Mouse (Mus musculus) gastrocnemius, adult 18-20 months (tissue): ENCODE data around the gene Prkcz. TPM values are rescaled to one million over a fixed set of nuclear protein-coding genes. Genes with fewer than 3 reads are reported as not detected.
"Not testable (repeated sequence)": the region's sequence is repeated elsewhere in the genome, so short reads cannot be mapped to it uniquely, and the experiment has no call there.

Experiments used
- DNase-seq: peaks from one replicate; pipeline ENCODE4 v3.0.0; 2021; ENCODE audit warnings: low spot score
- total RNA-seq, 2 experiments: library from RNA; stranded (reverse); gene quantifications; 2 replicates each; pipeline ENCODE4 v1.2.3; 2021

Prkcz gene
- total RNA-seq, 2 experiments from 2014 or later: 3.1 to 3.8 TPM

GRCm38 (mm10) chr4:155359560-155360464 lies 1.3 kb downstream of the Prkcz start:
- DNase-seq: no peak

GRCm38 (mm10) chr4:155357601-155358000 lies 3.6 kb downstream of the Prkcz start:
- DNase-seq: no peak

DNA sequence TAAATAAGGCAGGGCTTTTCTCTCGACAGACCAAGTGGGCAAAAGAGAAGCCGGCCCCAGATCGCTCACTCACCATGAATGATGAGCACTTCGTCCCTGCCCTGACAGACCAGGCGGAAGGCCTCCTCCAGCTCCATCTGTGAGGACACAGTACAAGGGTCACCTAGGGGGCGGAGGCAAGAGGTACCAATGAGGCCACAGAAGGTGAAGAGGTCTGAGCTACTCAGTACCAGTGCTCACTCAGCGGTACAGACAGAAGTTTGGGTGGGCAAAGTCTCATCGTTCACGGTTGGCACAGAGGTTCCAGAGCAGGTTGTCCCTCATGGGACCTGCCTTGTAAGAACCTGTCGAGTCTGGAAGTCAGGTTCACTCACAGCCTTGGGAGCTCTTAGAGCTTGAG lies 4.8 kb downstream of the Prkcz start:
- DNase-seq: no peak

DNA sequence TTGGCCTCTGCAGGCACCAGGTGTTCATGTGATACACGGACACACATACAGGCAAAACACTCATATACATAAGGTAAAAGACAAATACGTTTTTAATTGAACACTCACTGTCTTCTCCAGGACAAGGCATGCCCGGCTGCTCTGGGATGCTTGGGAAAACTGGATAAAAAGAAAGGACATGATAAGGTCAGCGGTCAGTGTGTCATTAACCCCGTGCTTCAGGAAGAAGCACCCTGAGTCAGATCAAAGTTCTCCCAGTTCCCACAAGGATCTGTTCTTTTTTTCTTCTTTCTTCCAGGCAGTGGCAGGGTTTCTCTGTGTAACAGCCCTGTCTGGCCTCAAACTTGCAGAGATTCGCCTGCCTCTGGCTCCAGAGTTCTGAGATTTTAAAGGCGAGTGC lies 6.6 kb downstream of the Prkcz start:
- no peak for DNase-seq

GRCm38 (mm10) chr4:155354035-155354434 lies 7.1 kb downstream of the Prkcz start:
- no peak for DNase-seq

DNA sequence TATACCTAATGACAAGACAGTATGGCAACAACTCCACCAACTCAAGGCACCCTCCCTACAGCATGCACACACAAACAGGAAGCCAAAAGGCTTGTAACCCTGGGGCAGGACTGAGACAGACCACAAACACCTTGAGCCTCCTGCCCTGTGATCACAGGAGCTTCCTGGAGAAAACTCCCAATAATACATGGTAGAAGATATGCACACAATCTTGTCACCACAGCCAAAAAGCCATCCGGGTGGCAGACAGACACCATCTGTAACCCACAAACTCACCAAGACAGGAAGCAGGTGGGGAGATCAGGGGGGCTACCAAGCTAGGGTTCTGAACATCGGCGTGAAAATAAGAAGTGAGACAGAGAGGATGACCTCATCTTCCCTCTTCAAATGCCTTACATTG lies 8.6 kb downstream of the Prkcz start:
- no peak for DNase-seq

DNA sequence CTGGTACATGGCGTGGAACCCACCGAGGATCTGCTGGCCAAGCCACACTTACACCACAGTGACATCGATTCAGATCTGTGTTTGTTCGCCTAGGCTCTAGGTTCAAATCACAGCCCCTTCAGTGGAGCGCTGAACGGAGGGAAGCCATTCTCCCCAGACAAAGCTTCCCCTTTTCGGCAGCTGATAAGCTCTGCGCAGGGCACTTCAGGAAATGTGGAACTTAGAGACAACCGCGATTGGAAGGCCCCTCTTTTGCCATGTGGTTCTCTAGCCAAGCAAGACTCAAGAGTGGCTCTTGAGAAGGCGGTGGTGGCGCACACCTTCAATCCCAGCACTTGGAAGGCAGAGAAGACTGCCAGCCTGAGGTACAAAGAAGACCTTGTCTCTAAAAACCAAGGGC lies 14.8 kb downstream of the Prkcz start:
- DNase-seq: no peak

GRCm38 (mm10) chr4:155345608-155345953 lies 15.6 kb downstream of the Prkcz start:
- peak; percentile 37 for DNase-seq

DNA sequence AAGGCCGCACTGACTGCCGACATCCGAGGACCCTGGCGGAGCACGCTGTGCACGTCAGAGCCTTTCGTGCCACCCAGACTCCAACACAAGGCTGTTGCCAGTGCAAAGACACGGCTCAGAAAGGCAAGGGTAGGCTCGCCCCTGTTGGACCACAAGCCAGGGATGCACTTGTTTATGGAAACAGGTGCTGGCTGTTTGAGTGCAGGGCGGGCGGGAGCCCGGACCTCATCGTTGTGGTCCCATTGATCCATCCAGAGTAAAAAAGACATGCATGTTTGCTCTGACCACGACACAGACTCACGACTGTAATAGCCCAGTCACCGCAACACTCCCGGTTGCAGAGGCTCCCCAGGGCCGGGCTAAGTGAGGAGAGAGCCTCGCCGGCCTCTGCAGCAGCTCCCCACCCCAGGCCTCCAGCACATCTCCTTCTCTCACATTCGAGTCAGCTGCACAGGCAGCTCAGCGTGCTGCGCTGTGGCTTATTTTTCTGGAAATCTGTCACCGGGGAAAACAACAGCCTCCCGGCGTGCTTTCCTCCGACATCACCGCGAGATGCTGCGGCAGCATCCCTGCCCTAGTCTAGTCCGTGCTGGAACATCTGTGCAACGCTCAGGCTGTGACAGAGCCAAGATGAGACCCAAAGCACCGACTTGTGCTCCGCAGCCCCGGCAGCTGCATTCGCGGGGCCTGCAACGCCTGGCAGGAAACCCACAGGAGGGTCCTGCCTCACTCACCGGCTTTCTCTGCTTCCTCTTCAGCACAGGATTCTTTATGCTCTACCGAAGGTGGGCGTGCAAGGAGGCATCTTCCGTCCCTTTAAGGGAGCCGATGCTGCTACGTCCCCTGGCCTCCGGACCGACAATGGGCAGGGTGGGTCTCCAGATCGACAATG lies 16.2 kb downstream of the Prkcz start:
- DNase-seq: no peak

- DNase-seq: no peak
Observed at GRCm38 (mm10) chr4:155344299-155344600, 16.9 kb downstream of the Prkcz start.

DNA sequence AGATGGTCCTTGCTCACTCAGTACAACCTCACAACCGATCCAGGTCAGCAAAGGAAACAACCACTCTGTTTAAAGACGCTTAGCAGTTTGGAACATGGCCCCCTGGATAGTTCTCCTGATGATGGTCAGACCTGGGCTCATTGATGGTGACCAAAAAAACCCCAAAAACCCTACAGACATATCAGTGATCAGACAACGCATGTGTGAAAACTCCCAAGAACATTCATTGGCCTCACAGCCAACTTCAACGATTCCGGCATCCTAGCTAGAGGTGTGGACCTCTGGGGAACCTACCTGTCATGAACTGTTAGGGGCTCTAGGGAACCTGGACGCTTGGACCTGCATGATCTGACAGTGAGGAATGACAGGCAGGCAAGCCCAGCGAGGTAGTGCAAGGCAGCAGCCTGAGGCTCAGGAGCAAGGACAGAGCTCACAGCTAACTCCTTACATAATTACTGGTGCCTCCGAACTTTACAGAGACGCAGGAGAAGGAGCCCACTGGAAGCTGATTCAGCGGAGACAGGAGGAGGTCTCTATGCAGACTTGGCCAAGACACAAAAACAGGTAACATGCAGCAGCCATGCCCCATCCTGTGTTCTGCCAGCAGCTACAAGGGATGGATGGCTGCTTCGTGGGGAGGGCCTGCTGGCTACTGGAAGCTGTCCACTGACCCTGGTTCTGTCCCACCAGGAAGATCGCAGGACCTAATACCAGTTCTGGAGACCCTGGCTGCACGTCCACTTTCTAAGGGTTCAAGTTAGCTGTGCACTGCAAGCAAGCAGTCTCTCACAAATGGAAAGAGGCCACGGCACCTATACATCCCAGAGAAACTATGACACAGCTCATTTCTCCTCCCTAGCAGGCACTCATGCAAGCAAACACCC lies 17.5 kb downstream of the Prkcz start:
- no peak for DNase-seq

GRCm38 (mm10) chr4:155336284-155337050 lies 24.7 kb downstream of the Prkcz start:
- no peak for DNase-seq

DNA sequence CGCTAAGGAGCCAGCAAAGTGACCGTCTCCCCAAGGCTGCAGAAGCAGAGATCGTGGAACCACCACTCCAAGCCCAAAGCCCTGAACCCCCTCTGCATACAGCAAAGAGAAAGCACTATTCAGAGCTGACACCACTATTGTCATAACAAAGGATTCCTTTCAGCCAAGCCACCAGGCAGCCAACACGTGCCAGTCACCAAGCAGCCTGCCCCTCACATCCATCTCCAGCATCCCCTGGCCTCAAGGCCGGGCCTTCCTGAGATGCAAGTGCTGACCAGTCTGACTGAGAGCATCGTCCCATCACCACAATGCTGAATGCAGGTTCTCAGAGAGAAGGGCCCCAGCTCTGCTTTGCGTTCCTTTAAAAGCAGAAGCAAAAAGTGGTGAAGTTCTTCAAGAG lies 28.9 kb downstream of the Prkcz start:
- DNase-seq: no peak

- not testable (repeated sequence) for DNase-seq
Observed at GRCm38 (mm10) chr4:155328385-155328784, 32.8 kb downstream of the Prkcz start.

- DNase-seq: no peak
Observed at GRCm38 (mm10) chr4:155325773-155326172, 35.4 kb downstream of the Prkcz start.

DNA sequence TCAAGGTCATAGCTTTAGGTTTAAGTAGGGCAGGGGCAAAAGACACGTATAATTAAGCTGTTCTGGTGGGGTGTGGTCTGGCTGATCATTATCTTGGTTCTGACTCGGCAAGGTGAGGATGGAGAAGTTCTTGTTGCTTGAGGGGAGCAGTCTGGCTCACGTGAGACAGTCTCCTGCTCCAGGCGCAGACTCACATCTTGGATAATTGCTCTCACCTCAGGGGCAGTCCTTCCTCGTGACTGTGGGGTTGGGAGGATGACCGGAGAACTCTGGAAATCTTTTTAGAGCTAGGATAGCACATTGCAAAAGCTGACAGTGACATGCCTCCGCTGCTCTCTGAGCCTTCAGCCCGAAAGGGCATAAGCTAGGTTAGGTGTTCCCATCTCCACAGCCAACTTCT lies 36.6 kb downstream of the Prkcz start:
- DNase-seq: no peak

DNA sequence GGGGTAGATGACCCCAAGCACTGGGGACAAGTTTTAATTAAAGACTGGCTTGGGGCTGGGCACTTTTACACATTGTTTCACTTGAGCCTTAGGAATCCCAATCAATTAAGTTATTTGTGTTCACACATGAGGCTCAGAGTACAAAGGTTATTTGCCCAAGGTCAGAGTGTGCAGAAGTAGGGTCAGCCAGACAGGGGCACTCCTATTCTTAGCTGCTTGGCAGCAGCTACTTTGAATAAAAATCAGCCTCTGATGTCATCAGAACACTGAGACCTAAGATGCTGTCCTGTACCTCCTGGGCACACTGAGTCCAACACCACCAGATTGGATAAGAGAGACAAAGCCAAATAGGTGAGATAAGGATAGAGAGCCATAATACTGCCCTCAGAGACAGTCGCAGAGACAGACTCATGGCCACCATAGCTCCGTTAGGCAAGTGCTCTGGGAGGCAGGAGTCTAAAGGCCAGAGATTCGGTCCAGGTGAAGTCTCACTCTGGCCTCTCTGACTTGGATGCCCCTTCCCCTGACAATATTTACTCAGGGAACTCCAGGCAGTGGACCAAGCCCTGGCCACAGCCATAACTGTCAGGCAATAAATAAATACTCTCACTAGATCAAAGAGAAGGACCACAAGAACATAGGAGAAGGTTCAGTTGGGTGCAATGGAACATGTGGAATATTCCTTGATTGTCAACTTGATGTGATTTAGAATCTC lies 37.9 kb downstream of the Prkcz start:
- DNase-seq: no peak

- DNase-seq: peak; percentile 24
Observed at GRCm38 (mm10) chr4:155320281-155321244, 40.6 kb downstream of the Prkcz start.

GRCm38 (mm10) chr4:155318266-155318665 lies 42.9 kb downstream of the Prkcz start:
- no peak for DNase-seq
